Mouse (Mus musculus): Measurements from ENCODE around the gene Ptprm. TPM values are rescaled to one million over a fixed set of nuclear protein-coding genes. Genes with fewer than 3 reads are reported as not detected.

Ptprm gene
- 0.19 and 0.42 TPM in 2 replicates for total RNA-seq (2015; ENCODE audit: low replicate concordance)
- 0.60 and 0.84 TPM in 2 replicates for total RNA-seq (2017; ENCODE audit: low replicate concordance)

- ATAC-seq (replicated peaks; ENCODE audit: low FRiP score, poor library complexity, severe bottlenecking): no peak
Measured at GRCm38 (mm10) chr17:67354451-67355011, at the start of gene Ptprm. TSS of gene Ptprm (minus strand) at chr17:67354457.

DNA sequence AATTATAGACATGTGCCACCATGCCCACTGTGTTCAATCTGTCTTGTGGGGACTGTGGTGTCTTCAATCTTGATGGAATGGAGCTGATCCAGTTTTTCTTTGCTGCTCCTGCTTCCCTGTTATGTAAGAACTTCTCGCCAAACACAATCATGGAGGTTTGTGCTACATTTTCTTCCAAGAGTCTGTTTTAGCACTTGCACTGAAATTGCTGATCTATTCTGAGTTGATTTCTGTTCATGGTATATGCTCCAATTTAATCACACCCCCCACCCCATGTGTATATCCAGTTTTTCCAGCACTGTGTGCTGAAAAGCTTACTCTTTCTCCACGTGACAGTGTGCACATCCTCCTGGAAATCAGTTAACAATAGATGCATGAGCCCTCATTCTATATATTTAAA, 41.9 kb upstream of the Ptprm start:
- ATAC-seq (replicated peaks; ENCODE audit: low FRiP score, poor library complexity, severe bottlenecking): no peak

GRCm38 (mm10) chr17:67390851-67391250, 36.6 kb upstream of the Ptprm start:
- no peak for ATAC-seq (replicated peaks; ENCODE audit: low FRiP score, poor library complexity, severe bottlenecking)

DNA sequence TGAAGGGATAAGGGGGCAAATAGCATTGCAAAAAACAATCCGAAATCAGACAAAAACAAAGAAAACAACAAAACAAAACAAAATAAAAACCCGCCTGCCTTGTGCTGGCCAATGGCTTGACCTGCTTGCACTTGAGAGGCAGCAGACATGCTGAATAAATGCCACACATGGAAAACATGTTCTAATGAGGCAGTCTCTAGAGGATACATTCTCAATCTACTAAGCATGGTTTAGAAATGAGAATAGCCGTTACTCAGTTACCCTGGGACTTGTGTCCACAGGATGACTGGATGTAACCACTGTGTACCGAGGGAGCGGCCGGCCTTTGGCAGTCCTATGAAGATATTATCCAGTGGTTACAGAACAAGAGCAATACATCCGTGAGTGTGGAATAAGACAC, 33.9 kb upstream of the Ptprm start:
- ATAC-seq (replicated peaks; ENCODE audit: low FRiP score, poor library complexity, severe bottlenecking): no peak

DNA sequence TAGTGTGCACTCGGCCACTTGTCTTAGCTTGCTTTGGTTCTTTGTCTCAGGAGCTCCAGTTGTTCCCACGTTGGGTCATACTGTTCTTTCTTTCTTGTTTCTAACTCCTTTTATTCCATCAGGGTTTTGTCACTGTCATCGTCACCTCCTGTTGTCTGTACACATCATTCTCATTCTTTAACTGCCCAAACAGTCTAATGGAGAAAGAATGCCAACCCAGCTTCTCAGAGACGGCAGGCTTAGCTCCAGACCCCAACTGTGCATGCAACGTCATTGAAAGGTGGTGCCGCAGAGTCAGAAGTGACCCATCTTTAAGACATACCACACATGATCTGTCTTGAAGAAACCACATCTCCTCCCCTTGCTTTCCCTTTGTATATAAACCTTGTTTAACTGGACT, 31.0 kb upstream of the Ptprm start:
- no peak for ATAC-seq (replicated peaks; ENCODE audit: low FRiP score, poor library complexity, severe bottlenecking)

- ATAC-seq (replicated peaks; ENCODE audit: low FRiP score, poor library complexity, severe bottlenecking): no peak
Measured at GRCm38 (mm10) chr17:67383635-67384034, 29.4 kb upstream of the Ptprm start.

GRCm38 (mm10) chr17:67381618-67382017, 27.4 kb upstream of the Ptprm start:
- ATAC-seq (replicated peaks; ENCODE audit: low FRiP score, poor library complexity, severe bottlenecking): no peak

DNA sequence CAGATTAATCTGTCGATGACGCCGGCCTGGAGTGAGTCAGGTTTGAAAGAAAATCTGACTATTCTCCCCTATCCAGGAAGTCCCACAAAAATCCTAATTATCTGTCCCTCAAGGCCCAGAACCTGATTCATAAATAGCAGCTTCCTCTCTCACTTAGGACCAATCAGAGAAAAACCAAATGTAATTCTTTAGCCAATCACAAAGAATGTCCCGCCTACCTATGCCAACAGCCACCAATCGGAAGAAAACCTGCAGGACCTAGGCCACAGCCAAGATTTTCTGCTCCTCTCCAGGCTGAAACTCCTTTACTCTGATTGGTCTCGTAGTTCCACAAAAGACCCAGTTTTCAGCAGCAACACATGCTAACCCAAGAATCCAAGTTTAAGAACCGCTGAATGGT, 13.6 kb upstream of the Ptprm start:
- ATAC-seq (replicated peaks; ENCODE audit: low FRiP score, poor library complexity, severe bottlenecking): no peak

- no peak for ATAC-seq (replicated peaks; ENCODE audit: low FRiP score, poor library complexity, severe bottlenecking)
Measured at GRCm38 (mm10) chr17:67364491-67364890, 10.2 kb upstream of the Ptprm start.

DNA sequence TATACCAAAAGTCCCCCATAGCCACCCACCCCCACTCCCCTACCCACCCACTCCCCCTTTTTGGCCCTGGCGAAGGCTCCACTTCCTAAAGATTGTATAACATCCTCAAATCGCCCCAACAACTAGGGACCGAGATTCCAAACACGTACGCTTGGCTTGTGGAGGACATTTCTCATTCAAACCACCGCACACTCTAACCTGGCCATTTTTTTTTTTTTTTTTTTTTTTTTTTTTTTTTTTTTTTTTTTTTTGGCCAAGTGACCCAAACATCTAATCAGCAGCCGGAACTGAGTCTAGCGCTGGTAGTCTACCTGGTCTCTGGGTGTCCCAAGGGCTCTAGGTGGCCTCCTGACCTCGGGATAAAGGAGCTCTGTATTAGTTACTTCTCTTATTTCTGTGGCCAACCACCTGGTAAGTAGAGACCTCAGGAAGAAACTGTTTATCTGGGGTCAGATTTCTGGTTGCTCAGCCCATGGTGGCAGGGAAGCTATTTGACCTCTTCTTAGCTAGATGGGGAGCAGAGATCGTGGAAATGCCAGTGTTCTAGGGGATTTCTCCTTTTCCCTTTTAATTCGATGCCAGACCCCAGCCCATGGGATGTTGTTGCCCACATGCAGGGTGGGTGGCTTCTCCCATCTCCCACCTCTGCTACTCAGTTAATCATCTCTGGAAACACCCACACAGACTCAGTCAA, 9.3 kb upstream of the Ptprm start:
- ATAC-seq (replicated peaks; ENCODE audit: low FRiP score, poor library complexity, severe bottlenecking): no peak

DNA sequence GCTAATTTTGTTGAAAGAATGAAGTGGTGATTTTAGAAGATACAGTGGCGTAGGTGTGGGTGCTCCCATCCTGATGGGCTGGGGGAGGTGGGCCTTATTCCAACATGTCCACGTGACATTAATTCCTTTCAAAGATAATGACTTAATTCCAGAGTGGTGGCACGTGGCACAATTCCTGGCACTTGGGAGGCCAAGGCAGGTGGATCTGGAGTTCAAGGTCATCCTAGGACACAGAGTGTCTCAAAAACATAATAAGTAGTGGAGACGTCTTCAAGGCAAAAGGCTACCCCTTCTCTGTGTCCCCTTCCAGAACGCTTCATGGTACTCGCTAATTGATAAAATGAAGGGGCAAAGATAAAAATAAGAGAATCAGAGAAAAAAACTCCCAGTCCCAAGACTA, 7.9 kb upstream of the Ptprm start:
- ATAC-seq (replicated peaks; ENCODE audit: low FRiP score, poor library complexity, severe bottlenecking): no peak

- no peak for ATAC-seq (replicated peaks; ENCODE audit: low FRiP score, poor library complexity, severe bottlenecking)
Measured at GRCm38 (mm10) chr17:67360606-67361005, 6.3 kb upstream of the Ptprm start.

GRCm38 (mm10) chr17:67359578-67359977, 5.3 kb upstream of the Ptprm start:
- ATAC-seq (replicated peaks; ENCODE audit: low FRiP score, poor library complexity, severe bottlenecking): no peak

DNA sequence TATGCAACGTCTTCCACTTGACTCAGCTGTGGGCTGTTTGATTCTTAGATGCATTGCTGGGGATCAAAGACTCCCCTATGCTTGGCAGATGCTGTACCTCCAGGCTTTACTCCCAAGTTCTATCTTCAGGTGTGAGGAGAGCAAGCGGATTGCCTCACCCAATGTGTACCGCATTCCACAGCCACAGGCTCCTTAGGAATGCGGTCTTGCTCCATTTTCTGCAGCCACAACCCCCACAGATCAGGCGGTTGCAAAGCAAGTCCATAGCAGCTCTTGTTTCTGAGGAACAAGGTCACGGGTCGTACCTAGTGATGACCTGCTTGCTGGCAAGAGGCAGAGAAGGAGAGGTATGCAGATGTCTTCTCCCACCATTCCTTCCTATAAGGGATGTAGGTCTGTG, 4.3 kb upstream of the Ptprm start:
- ATAC-seq (replicated peaks; ENCODE audit: low FRiP score, poor library complexity, severe bottlenecking): no peak

GRCm38 (mm10) chr17:67357191-67357590, 2.9 kb upstream of the Ptprm start:
- ATAC-seq (replicated peaks; ENCODE audit: low FRiP score, poor library complexity, severe bottlenecking): no peak

DNA sequence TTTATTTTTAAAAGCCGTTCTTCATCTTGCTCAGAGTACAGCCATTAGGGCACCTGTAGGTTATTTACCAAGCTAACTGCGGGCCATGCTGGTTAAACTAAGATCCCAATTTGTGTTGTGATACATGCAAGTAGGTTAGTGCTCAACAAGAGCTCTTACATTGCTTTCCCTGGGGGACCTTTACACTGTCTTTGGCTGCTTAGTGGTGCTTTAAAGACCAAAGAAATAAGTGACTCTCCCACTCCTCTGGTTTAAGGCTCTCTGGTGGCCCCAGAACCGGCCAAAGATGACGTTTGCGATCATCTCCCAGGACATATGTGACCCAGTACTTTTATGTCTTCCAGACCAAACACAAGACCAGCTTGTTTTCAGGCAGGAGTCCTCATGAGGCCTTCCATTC, 994 bp upstream of the Ptprm start:
- ATAC-seq (replicated peaks; ENCODE audit: low FRiP score, poor library complexity, severe bottlenecking): no peak

- ATAC-seq (replicated peaks; ENCODE audit: low FRiP score, poor library complexity, severe bottlenecking): no peak
Measured at GRCm38 (mm10) chr17:67353796-67354450, 334 bp downstream of the Ptprm start.

GRCm38 (mm10) chr17:67352956-67353795, 1.1 kb downstream of the Ptprm start:
- ATAC-seq (replicated peaks; ENCODE audit: low FRiP score, poor library complexity, severe bottlenecking): no peak

- ATAC-seq (replicated peaks; ENCODE audit: low FRiP score, poor library complexity, severe bottlenecking): no peak
Measured at GRCm38 (mm10) chr17:67351423-67351822, 2.8 kb downstream of the Ptprm start.

DNA sequence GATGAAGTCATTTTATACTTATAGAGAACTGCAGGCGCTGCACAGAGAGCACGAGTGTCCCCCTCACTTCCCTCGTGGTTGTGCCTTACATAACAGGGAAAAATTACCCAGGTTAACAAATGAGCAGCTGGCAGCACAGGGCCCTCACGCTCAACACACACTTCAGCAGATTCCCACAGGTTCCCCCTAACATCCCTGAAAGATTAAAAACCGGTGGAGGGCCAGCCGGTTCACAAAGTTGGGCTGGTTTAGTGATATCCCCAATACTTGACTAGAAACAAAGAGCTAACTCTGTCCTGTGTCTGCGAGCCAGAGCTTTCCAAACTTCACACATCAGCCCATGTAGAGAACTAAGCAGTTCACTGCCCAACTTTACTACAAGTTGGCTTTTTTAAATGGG, 3.7 kb downstream of the Ptprm start:
- ATAC-seq (replicated peaks; ENCODE audit: low FRiP score, poor library complexity, severe bottlenecking): no peak
